Mouse (Mus musculus) forebrain, embryonic 16.5 days (tissue): Measurements from ENCODE around the gene Hmg20b. TPM values are rescaled to one million over a fixed set of nuclear protein-coding genes. Genes with fewer than 3 reads are reported as not detected.
A peak's percentile ranks its signal among the peaks of the same experiment; 100 is the strongest.

Source experiments
- ATAC-seq: fragments of 200-750 bp; cut with Nextera tagmentation; 2 replicates; pipeline ENCODE4 v1.8.0; 2017; ENCODE audit warnings: mild to moderate bottlenecking, moderate library complexity
- H3K27ac ChIP-seq: fragments of 300-500 bp; sonication (generic); 2 replicates; pipeline ENCODE4 v1.5.1; 2014; ENCODE audit warnings: low read length, control low read depth
- H3K27me3 ChIP-seq: fragments of 300-500 bp; sonication (generic); replicated peaks from 2 replicates; pipeline ENCODE4 v1.6.1; 2014; ENCODE audit warnings: low read length; ENCODE audit not compliant: control insufficient read depth, insufficient read depth
- H3K36me3 ChIP-seq: fragments of 300-500 bp; sonication (generic); 2 replicates; pipeline ENCODE4 v1.6.1; 2014; ENCODE audit not compliant: control insufficient read depth, insufficient read depth
- H3K4me1 ChIP-seq: fragments of 300-500 bp; sonication (generic); replicated peaks from 2 replicates; pipeline ENCODE4 v1.6.1; 2014; ENCODE audit warnings: low read length; ENCODE audit not compliant: control insufficient read depth, insufficient read depth
- H3K4me2 ChIP-seq: fragments of 300-500 bp; sonication (generic); 2 replicates; pipeline ENCODE4 v1.6.1; 2014; ENCODE audit warnings: mild to moderate bottlenecking, low read length, control low read depth
- H3K4me3 ChIP-seq: fragments of 300-500 bp; sonication (generic); replicated peaks from 2 replicates; pipeline ENCODE4 v1.5.1; 2014; ENCODE audit warnings: mild to moderate bottlenecking, low read length, control low read depth
- H3K9ac ChIP-seq: fragments of 300-500 bp; sonication (generic); replicated peaks from 2 replicates; pipeline ENCODE4 v1.6.1; 2014; ENCODE audit warnings: low read depth, low read length, control low read depth
- H3K9me3 ChIP-seq: fragments of 300-500 bp; sonication (generic); 2 replicates; pipeline ENCODE4 v1.6.1; 2016; ENCODE audit warnings: low read length; ENCODE audit not compliant: control insufficient read depth
- WGBS: fragments of 180-500 bp; shearing (Covaris S2); extraction: QIAGEN DNeasy Blood & Tissue Kit; methylation state at CpG from one replicate; pipeline ENCODE4 v1.1.7; 2014; 5-methylcytosine and 5-hydroxymethylcytosine counted together
- polyA plus RNA-seq: library from polyadenylated mRNA; unstranded; fragments of >200 nt; fragmentation: Nextera tagmentation; extraction: Ambion mirVana; gene quantifications from 2 replicates; pipeline ENCODE4 v1.2.1, GENCODE M21; 2015

Hmg20b gene
- polyA plus RNA-seq, 1 experiment from 2014 or later = 33.4 TPM

GRCm38 (mm10) chr10:81366477-81367206, 16.4 kb upstream of the Hmg20b start:
- 87% methylated on average over 6 of the region's 6 CpGs for WGBS
- H3K9me3 ChIP-seq = no peaks in the 10 kb centered on the region
- H3K4me3 ChIP-seq = no peak overlapping the region
- H3K36me3 ChIP-seq = peaks cover 31% of the 10 kb centered on the region
- no peak overlapping the region for H3K9ac ChIP-seq
- H3K27ac ChIP-seq = no peak overlapping the region
- no peak overlapping the region for H3K4me2 ChIP-seq
- peaks cover 16% of the 10 kb centered on the region for H3K4me1 ChIP-seq
- peaks cover 12% of the 10 kb centered on the region for H3K27me3 ChIP-seq
- ATAC-seq = 0 out of 2 replicates have a peak, but pooled peaks have one; percentile 2

GRCm38 (mm10) chr10:81365672-81366476, 15.6 kb upstream of the Hmg20b start, which contains the start of gene 4930404N11Rik:
Gene 4930404N11Rik (minus strand): TSS chr10:81365816.
- Histone ChIP-seq H3K9me3 (no peaks in the 10 kb centered on the region), H3K36me3 (peaks cover 26% of the 10 kb centered on the region), H3K4me1 (peaks cover 16% of the 10 kb centered on the region), H3K27me3 (peaks cover 12% of the 10 kb centered on the region), H3K4me3 (no peak within 1 kb of the TSS), H3K9ac (no peak within 1 kb of the TSS), H3K27ac (no peak within 1 kb of the TSS), H3K4me2 (peak within 1 kb of the TSS; percentile 49; the same call in 1 of the 2 replicates)
- WGBS = 18% methylated on average over 12 of the region's 12 CpGs
- peak; percentile 6; the same call in 1 of the 2 replicates for ATAC-seq

- Histone ChIP-seq H3K36me3 (peaks cover 26% of the 10 kb centered on the region), H3K27ac (no peak overlapping the region), H3K9ac (no peak overlapping the region), H3K9me3 (no peaks in the 10 kb centered on the region), H3K4me1 (peaks cover 16% of the 10 kb centered on the region), H3K4me2 (no peak overlapping the region), H3K27me3 (peaks cover 12% of the 10 kb centered on the region), H3K4me3 (no peak overlapping the region)
- ATAC-seq = 0 out of 2 replicates have a peak, but pooled peaks have one; percentile 10
- 30% methylated on average over 4 of the region's 4 CpGs for WGBS
Observed at GRCm38 (mm10) chr10:81365073-81365472, 14.8 kb upstream of the Hmg20b start.

- ATAC-seq = peak; percentile 11; the same call in 1 of the 2 replicates
- Histone ChIP-seq H3K27me3 (peaks cover 12% of the 10 kb centered on the region), H3K9ac (peak overlapping the region; percentile 24), H3K4me1 (peaks cover 16% of the 10 kb centered on the region), H3K36me3 (peaks cover 25% of the 10 kb centered on the region), H3K4me3 (peak overlapping the region; percentile 24), H3K4me2 (peak overlapping the region; percentile 49), H3K9me3 (no peaks in the 10 kb centered on the region), H3K27ac (no peak overlapping the region)
- WGBS = 7% methylated on average over 28 of the region's 28 CpGs
Observed at GRCm38 (mm10) chr10:81364666-81365065, 14.4 kb upstream of the Hmg20b start.

- Histone ChIP-seq H3K9me3 (no peaks in the 10 kb centered on the region), H3K4me3 (peak overlapping the region; percentile 24), H3K27ac (no peak overlapping the region), H3K27me3 (peaks cover 12% of the 10 kb centered on the region), H3K4me2 (peak overlapping the region; percentile 49), H3K9ac (peak overlapping the region; percentile 24; the same call in 1 of the 2 replicates), H3K4me1 (peaks cover 18% of the 10 kb centered on the region), H3K36me3 (peaks cover 15% of the 10 kb centered on the region)
- 13% methylated on average over 53 of the region's 54 CpGs for WGBS
- ATAC-seq = no peak
Observed at GRCm38 (mm10) chr10:81363436-81364346, 13.4 kb upstream of the Hmg20b start.

- H3K9ac ChIP-seq = no peak overlapping the region
- 78% methylated on average over 12 of the region's 12 CpGs for WGBS
- H3K27ac ChIP-seq = no peak overlapping the region
- no peak overlapping the region for H3K4me3 ChIP-seq
- peaks cover 12% of the 10 kb centered on the region for H3K27me3 ChIP-seq
- peaks cover 28% of the 10 kb centered on the region for H3K4me1 ChIP-seq
- H3K4me2 ChIP-seq = no peak overlapping the region
- ATAC-seq = no peak
- H3K9me3 ChIP-seq = no peaks in the 10 kb centered on the region
- peaks cover 7% of the 10 kb centered on the region for H3K36me3 ChIP-seq
Observed at GRCm38 (mm10) chr10:81362336-81362949, 12.2 kb upstream of the Hmg20b start.

GRCm38 (mm10) chr10:81360721-81361120, 10.4 kb upstream of the Hmg20b start:
- H3K9me3 ChIP-seq = no peaks in the 10 kb centered on the region
- no peak overlapping the region for H3K9ac ChIP-seq
- H3K27me3 ChIP-seq = peaks cover 15% of the 10 kb centered on the region
- WGBS = 74% methylated on average over 8 of the region's 8 CpGs
- H3K27ac ChIP-seq = no peak overlapping the region
- H3K4me2 ChIP-seq = no peak overlapping the region
- H3K36me3 ChIP-seq = no peaks in the 10 kb centered on the region
- no peak for ATAC-seq
- H3K4me3 ChIP-seq = no peak overlapping the region
- H3K4me1 ChIP-seq = peaks cover 32% of the 10 kb centered on the region

GRCm38 (mm10) chr10:81358841-81359240, 8.6 kb upstream of the Hmg20b start:
- Histone ChIP-seq H3K36me3 (no peaks in the 10 kb centered on the region), H3K9ac (no peak overlapping the region), H3K27ac (no peak overlapping the region), H3K4me2 (no peak overlapping the region; the same call in 1 of the 2 replicates), H3K4me1 (peaks cover 22% of the 10 kb centered on the region), H3K27me3 (peaks cover 8% of the 10 kb centered on the region), H3K9me3 (no peaks in the 10 kb centered on the region), H3K4me3 (no peak overlapping the region)
- 70% methylated on average over 1 of the region's 1 CpGs for WGBS
- no peak for ATAC-seq
